Mouse (Mus musculus): Measurements from ENCODE around the gene Cyp2j6. TPM values are rescaled to one million over a fixed set of nuclear protein-coding genes. Genes with fewer than 3 reads are reported as not detected.

The Cyp2j6 gene
- polyA plus RNA-seq, 1 experiment from 2014 or later: 7.9 TPM

GRCm38 (mm10) chr4:96545976-96546375 is 7.5 kb downstream of the Cyp2j6 start:
- Histone ChIP-seq H3K9me3 (no peaks in the 10 kb centered on the region), H3K27me3 (no peaks in the 10 kb centered on the region), H3K4me1 (no peaks in the 10 kb centered on the region), H3K4me3 (no peak overlapping the region), H3K36me3 (no peaks in the 10 kb centered on the region), H3K27ac (no peak overlapping the region), H3K9ac (no peak overlapping the region), H3K4me2 (no peak overlapping the region)
- 60% methylated on average over 1 of the region's 1 CpGs for WGBS
- no peak for ATAC-seq (ENCODE audit: insufficient number of reproducible peaks, low FRiP score, low TSS enrichment, low read depth)

- no peak for ATAC-seq (ENCODE audit: insufficient number of reproducible peaks, low FRiP score, low TSS enrichment, low read depth)
- H3K4me3 ChIP-seq: no peak overlapping the region
- H3K36me3 ChIP-seq: peaks cover 6% of the 10 kb centered on the region; the same call in 1 of the 2 replicates
- H3K27ac ChIP-seq: no peak overlapping the region
- H3K27me3 ChIP-seq: no peaks in the 10 kb centered on the region
- H3K4me2 ChIP-seq: no peak overlapping the region
- H3K9me3 ChIP-seq: no peaks in the 10 kb centered on the region
- no peaks in the 10 kb centered on the region for H3K4me1 ChIP-seq
- H3K9ac ChIP-seq: no peak overlapping the region
- WGBS: 33% methylated on average over 1 of the region's 1 CpGs
Observed at GRCm38 (mm10) chr4:96525772-96526171, 27.7 kb downstream of the Cyp2j6 start.

- Histone ChIP-seq H3K36me3 (no peaks in the 10 kb centered on the region), H3K4me3 (no peak overlapping the region), H3K4me2 (no peak overlapping the region), H3K9ac (no peak overlapping the region), H3K9me3 (no peaks in the 10 kb centered on the region), H3K27ac (no peak overlapping the region), H3K27me3 (no peaks in the 10 kb centered on the region), H3K4me1 (no peaks in the 10 kb centered on the region)
- ATAC-seq (ENCODE audit: insufficient number of reproducible peaks, low FRiP score, low TSS enrichment, low read depth): no peak
- 95% methylated on average over 2 of the region's 2 CpGs for WGBS
Observed at GRCm38 (mm10) chr4:96522256-96522655, 31.2 kb downstream of the Cyp2j6 start.

GRCm38 (mm10) chr4:96510083-96510482 is 43.4 kb downstream of the Cyp2j6 start:
- no peak for ATAC-seq (ENCODE audit: insufficient number of reproducible peaks, low FRiP score, low TSS enrichment, low read depth)
- Histone ChIP-seq H3K27me3 (no peaks in the 10 kb centered on the region), H3K4me1 (no peaks in the 10 kb centered on the region), H3K9me3 (no peaks in the 10 kb centered on the region), H3K4me2 (no peak overlapping the region), H3K36me3 (no peaks in the 10 kb centered on the region), H3K4me3 (no peak overlapping the region), H3K27ac (no peak overlapping the region), H3K9ac (no peak overlapping the region)
- 81% methylated on average over 3 of the region's 3 CpGs for WGBS

- H3K4me3 ChIP-seq: no peak within 1 kb of the TSS
- H3K9me3 ChIP-seq: no peaks in the 10 kb centered on the region
- H3K27ac ChIP-seq: no peak within 1 kb of the TSS
- no peaks in the 10 kb centered on the region for H3K4me1 ChIP-seq
- H3K9ac ChIP-seq: no peak within 1 kb of the TSS
- WGBS: 67% methylated on average over 1 of the region's 1 CpGs
- no peaks in the 10 kb centered on the region for H3K36me3 ChIP-seq
- no peaks in the 10 kb centered on the region for H3K27me3 ChIP-seq
- ATAC-seq (ENCODE audit: insufficient number of reproducible peaks, low FRiP score, low TSS enrichment, low read depth): no peak
- H3K4me2 ChIP-seq: no peak within 1 kb of the TSS
Observed at GRCm38 (mm10) chr4:96507286-96507685, 46.2 kb downstream of the Cyp2j6 start, which contains the start of gene Cyp2j8. Cyp2j8 (minus strand) TSS chr4:96507386.

Other genes with a start within 250 kb of the Cyp2j6 start
- gene Cyp2j11, start 205.0 kb downstream of the Cyp2j6 start, polyA plus RNA-seq (2015; fragmentation: Nextera tagmentation; extraction: Ambion mirVana): not detected in 2 replicates
- not detected in 2 replicates for gene Cyp2j8, start 46.3 kb downstream of the Cyp2j6 start, polyA plus RNA-seq (2015; fragmentation: Nextera tagmentation; extraction: Ambion mirVana)
- gene Cyp2j9, start 37.9 kb upstream of the Cyp2j6 start, polyA plus RNA-seq (2015; fragmentation: Nextera tagmentation; extraction: Ambion mirVana): 1.7 and 2.7 TPM in 2 replicates
- gene Cyp2j5, start 110.5 kb upstream of the Cyp2j6 start, polyA plus RNA-seq (2015; fragmentation: Nextera tagmentation; extraction: Ambion mirVana): not detected in 2 replicates
- gene Gm12695, start 231.5 kb upstream of the Cyp2j6 start, polyA plus RNA-seq (2015; fragmentation: Nextera tagmentation; extraction: Ambion mirVana): not detected in 2 replicates